Mouse (Mus musculus): ENCODE results near the gene Ahctf1. TPM values are rescaled to one million over a fixed set of nuclear protein-coding genes. Genes with fewer than 3 reads are reported as not detected.

The Ahctf1 gene
- total and polyA plus RNA-seq, 3 experiments: 56.9 to 489 (median 70.8) TPM

GRCm38 (mm10) chr1:179832710-179833240 lies 29.3 kb upstream of the Ahctf1 start:
- Histone ChIP-seq H3K9me3 (replicated peaks; ENCODE audit: insufficient read depth, low read length) (no peaks in the 10 kb centered on the region), H3K4me3 (ENCODE audit: control insufficient read depth in 1 of 2, insufficient read depth in 1 of 2, low read depth in 2 of 2, low read length in 2 of 2) (no peak overlapping the region), H3K27ac (ENCODE audit: control insufficient read depth, low read depth, low read length) (no peak overlapping the region), H3K9ac (ENCODE audit: control insufficient read depth, low read depth, low read length, poor library complexity, severe bottlenecking) (no peak overlapping the region), H3K79me2 (ENCODE audit: control insufficient read depth, insufficient read depth, low read length, poor library complexity) (no peaks in the 10 kb centered on the region), H3K36me3 (ENCODE audit: control insufficient read depth in 1 of 2, insufficient read depth in 2 of 2, low read length in 2 of 2) (no peaks in the 10 kb centered on the region), H3K27me3 (ENCODE audit: control insufficient read depth in 1 of 2, insufficient read depth in 2 of 2, low read length in 2 of 2) (no peaks in the 10 kb centered on the region), H3K4me1 (ENCODE audit: control insufficient read depth in 1 of 2, insufficient read depth in 2 of 2, low read length in 2 of 2) (peaks cover 0 to 6% of the 10 kb centered on the region in 2 experiments; a peak in 1 of 4 replicates)
- no peak for TF ChIP-seq POLR2AphosphoS2 (IDR thresholded peaks at IDR 0.05; ENCODE audit: low read length)
- no peak for TF ChIP-seq KAT2A (conservative IDR thresholded peaks at IDR 0.05; ENCODE audit: low read depth, low read length)
- TF ChIP-seq TAL1 (IDR thresholded peaks at IDR 0.05; ENCODE audit: low read length): no peak
- TF ChIP-seq E2F4 (IDR thresholded peaks at IDR 0.05; ENCODE audit: borderline replicate concordance, low read depth, low read length): no peak
- TF ChIP-seq SIN3A (IDR thresholded peaks at IDR 0.05; ENCODE audit: low read length): no peak
- no peak for TF ChIP-seq ZNF384 (IDR thresholded peaks at IDR 0.05; ENCODE audit: low read depth, low read length)
- no peak for TF ChIP-seq NRF1 (IDR thresholded peaks at IDR 0.05; ENCODE audit: insufficient read depth, low read depth, low read length, poor library complexity, severe bottlenecking)
- no peak for TF ChIP-seq RAD21 (IDR thresholded peaks at IDR 0.05; ENCODE audit: low read depth, low read length)
- TF ChIP-seq MAX (IDR thresholded peaks at IDR 0.05; ENCODE audit: low read length): no peak
- no peak for TF ChIP-seq ZC3H11A (IDR thresholded peaks at IDR 0.05; ENCODE audit: low read depth, low read length)
- no peak for TF ChIP-seq SMC3 (IDR thresholded peaks at IDR 0.05; ENCODE audit: low read depth, low read length)
- TF ChIP-seq ZKSCAN1 (IDR thresholded peaks at IDR 0.05; ENCODE audit: low read depth, low read length): no peak
- TF ChIP-seq MXI1 (IDR thresholded peaks at IDR 0.05; ENCODE audit: low read depth, low read length): no peak
- TF ChIP-seq UBTF (IDR thresholded peaks at IDR 0.05; ENCODE audit: borderline replicate concordance, insufficient read depth, low read depth, low read length): no peak
- no peak for TF ChIP-seq EP300 (IDR thresholded peaks at IDR 0.05; ENCODE audit: low read depth in 1 of 2, low read length in 2 of 2)
- TF ChIP-seq MYB (IDR thresholded peaks at IDR 0.05; ENCODE audit: low read depth, low read length): no peak
- no peak for DNase-seq (ENCODE audit: low read depth, low spot score)

GRCm38 (mm10) chr1:179828900-179829299 lies 25.4 kb upstream of the Ahctf1 start:
- Histone ChIP-seq H3K4me3 (ENCODE audit: control insufficient read depth in 1 of 2, insufficient read depth in 1 of 2, low read depth in 2 of 2, low read length in 2 of 2) (no peak overlapping the region), H3K9ac (ENCODE audit: control insufficient read depth, low read depth, low read length, poor library complexity, severe bottlenecking) (no peak overlapping the region), H3K27me3 (ENCODE audit: control insufficient read depth in 1 of 2, insufficient read depth in 2 of 2, low read length in 2 of 2) (no peaks in the 10 kb centered on the region), H3K79me2 (ENCODE audit: control insufficient read depth, insufficient read depth, low read length, poor library complexity) (no peaks in the 10 kb centered on the region), H3K36me3 (ENCODE audit: control insufficient read depth in 1 of 2, insufficient read depth in 2 of 2, low read length in 2 of 2) (no peaks in the 10 kb centered on the region), H3K4me1 (ENCODE audit: control insufficient read depth in 1 of 2, insufficient read depth in 2 of 2, low read length in 2 of 2) (no peaks in the 10 kb centered on the region), H3K27ac (ENCODE audit: control insufficient read depth, low read depth, low read length) (no peak overlapping the region), H3K9me3 (replicated peaks; ENCODE audit: insufficient read depth, low read length) (no peaks in the 10 kb centered on the region)
- TF ChIP-seq NELFE (IDR thresholded peaks at IDR 0.05; ENCODE audit: low read depth, low read length): no peak
- no peak for TF ChIP-seq ZMIZ1 (IDR thresholded peaks at IDR 0.05; ENCODE audit: low read depth, low read length)
- TF ChIP-seq GATA1 (IDR thresholded peaks at IDR 0.05; ENCODE audit: low read depth, low read length): no peak
- TF ChIP-seq ZNF384 (IDR thresholded peaks at IDR 0.05; ENCODE audit: low read depth, low read length): no peak
- TF ChIP-seq GABPA (IDR thresholded peaks at IDR 0.05; ENCODE audit: low read depth, low read length): no peak
- no peak for TF ChIP-seq MAX (IDR thresholded peaks at IDR 0.05; ENCODE audit: low read length)
- no peak for TF ChIP-seq MYB (IDR thresholded peaks at IDR 0.05; ENCODE audit: low read depth, low read length)
- no peak for TF ChIP-seq USF2 (IDR thresholded peaks at IDR 0.05; ENCODE audit: borderline replicate concordance in 1 of 2, insufficient read depth in 1 of 2, low read depth in 1 of 2, low read length in 2 of 2)
- no peak for TF ChIP-seq CTCF (IDR thresholded peaks at IDR 0.05 in 2 of 3, conservative IDR thresholded peaks at IDR 0.05 in 1 of 3; ENCODE audit: control insufficient read depth in 1 of 3, insufficient read depth in 1 of 3, low read depth in 2 of 3, low read length in 3 of 3, poor library complexity in 1 of 3, severe bottlenecking in 1 of 3)
- TF ChIP-seq ETS1 (IDR thresholded peaks at IDR 0.05; ENCODE audit: low read depth, low read length): no peak
- TF ChIP-seq USF1 (IDR thresholded peaks at IDR 0.05; ENCODE audit: low read depth, low read length): no peak
- no peak for TF ChIP-seq EP300 (IDR thresholded peaks at IDR 0.05; ENCODE audit: low read depth in 1 of 2, low read length in 2 of 2)
- no peak for TF ChIP-seq ZC3H11A (IDR thresholded peaks at IDR 0.05; ENCODE audit: low read depth, low read length)
- TF ChIP-seq MAFK (IDR thresholded peaks at IDR 0.05; ENCODE audit: borderline replicate concordance, low read depth, low read length): no peak
- no peak for TF ChIP-seq MYC (IDR thresholded peaks at IDR 0.05; ENCODE audit: low read depth, low read length)
- TF ChIP-seq MAZ (IDR thresholded peaks at IDR 0.05; ENCODE audit: low read depth, low read length): no peak
- no peak for TF ChIP-seq SIN3A (IDR thresholded peaks at IDR 0.05; ENCODE audit: low read length)
- no peak for TF ChIP-seq JUND (IDR thresholded peaks at IDR 0.05; ENCODE audit: low read depth, low read length)
- TF ChIP-seq POLR2AphosphoS5 (IDR thresholded peaks at IDR 0.05; ENCODE audit: borderline replicate concordance, low read depth, low read length): no peak
- DNase-seq (ENCODE audit: low read depth, low spot score): no peak

Data from MEL (cell line).